Mouse (Mus musculus) heart, embryonic 14.5 days (tissue): ENCODE measurements around the gene Fen1. TPM values are rescaled to one million over a fixed set of nuclear protein-coding genes. Genes with fewer than 3 reads are reported as not detected.

Experiments
- ATAC-seq: fragments of 200-750 bp; cut with Nextera tagmentation; 2 replicates; pipeline ENCODE4 v1.8.0; 2017; ENCODE audit warnings: low read depth, moderate TSS enrichment; ENCODE audit not compliant: insufficient number of reproducible peaks, insufficient read depth, low FRiP score
- H3K27ac ChIP-seq, 2 experiments: fragments of 200-500 bp in 1 of 2; fragments of 300-500 bp in 1 of 2; sonication (generic) in 1 of 2; replicated peaks in 1 of 2; 2 replicates each; pipeline ENCODE4 v1.5.1; 2012 to 2014; ENCODE audit warnings: low read depth in 2 of 2, low read length in 2 of 2, control low read depth in 1 of 2, mild to moderate bottlenecking in 1 of 2, mixed read lengths in 1 of 2; ENCODE audit not compliant: control insufficient read depth in 1 of 2, insufficient read depth in 1 of 2
- H3K27me3 ChIP-seq: fragments of 300-500 bp; sonication (generic); 2 replicates; pipeline ENCODE4 v1.6.1; 2014; ENCODE audit warnings: mild to moderate bottlenecking, low read length, control low read depth; ENCODE audit not compliant: control insufficient read depth, insufficient read depth
- H3K36me3 ChIP-seq: fragments of 300-500 bp; sonication (generic); 2 replicates; pipeline ENCODE4 v1.6.1; 2014; ENCODE audit warnings: mild to moderate bottlenecking, control low read depth, low read length, mixed read lengths; ENCODE audit not compliant: control insufficient read depth, insufficient read depth
- H3K4me1 ChIP-seq, 2 experiments: fragments of 200-500 bp in 1 of 2; fragments of 300-500 bp in 1 of 2; sonication (generic) in 1 of 2; 2 replicates each; pipeline ENCODE4 v1.6.1; 2012 to 2014; ENCODE audit warnings: low read length in 2 of 2, control low read depth in 1 of 2, mixed read lengths in 1 of 2; ENCODE audit not compliant: control insufficient read depth in 2 of 2, insufficient read depth in 2 of 2
- H3K4me2 ChIP-seq: fragments of 300-500 bp; sonication (generic); 2 replicates; pipeline ENCODE4 v1.6.1; 2014; ENCODE audit warnings: mild to moderate bottlenecking, low read length
- H3K4me3 ChIP-seq, 2 experiments: fragments of 200-500 bp in 1 of 2; fragments of 300-500 bp in 1 of 2; sonication (generic) in 1 of 2; 2 replicates each; pipeline ENCODE4 v1.5.1; 2012 to 2014; ENCODE audit warnings: low read length in 2 of 2, mild to moderate bottlenecking in 2 of 2, control low read depth in 1 of 2, low read depth in 1 of 2, moderate library complexity in 1 of 2; ENCODE audit not compliant: control insufficient read depth in 1 of 2, insufficient read depth in 1 of 2
- H3K9ac ChIP-seq: fragments of 300-500 bp; sonication (generic); 2 replicates; pipeline ENCODE4 v1.6.1; 2014; ENCODE audit warnings: mild to moderate bottlenecking, low read length
- H3K9me3 ChIP-seq: fragments of 300-500 bp; sonication (generic); 2 replicates; pipeline ENCODE4 v1.6.1; 2016; ENCODE audit warnings: low read length, control low read depth; ENCODE audit not compliant: control insufficient read depth
- WGBS: fragments of 180-500 bp; shearing (Covaris S2); extraction: QIAGEN DNeasy Blood & Tissue Kit; methylation state at CpG from one replicate; pipeline ENCODE4 v1.1.7; 2014; 5-methylcytosine and 5-hydroxymethylcytosine counted together
- polyA plus RNA-seq: library from polyadenylated mRNA; unstranded; fragments of >200 nt; fragmentation: Nextera tagmentation; extraction: Ambion mirVana; gene quantifications from 2 replicates; pipeline ENCODE4 v1.2.1, GENCODE M21; 2014

The Fen1 gene
- polyA plus RNA-seq, 1 experiment from 2014 or later: 37.6 TPM

GRCm38 (mm10) chr19:10239419-10239818, 35.5 kb upstream of the Fen1 start:
- no peaks in the 10 kb centered on the region for H3K9me3 ChIP-seq
- H3K4me2 ChIP-seq: peak overlapping the region; percentile 82
- H3K27ac ChIP-seq: peak overlapping the region; percentile 30 to 40; a peak in 1 of 4 replicates
- H3K9ac ChIP-seq: peak overlapping the region; percentile 71; the same call in 1 of the 2 replicates
- ATAC-seq: no peak
- H3K27me3 ChIP-seq: peaks cover 14% of the 10 kb centered on the region; the same call in 1 of the 2 replicates
- WGBS: 39% methylated on average over 2 of the region's 2 CpGs
- H3K4me3 ChIP-seq: peak overlapping the region; percentile 51 to 67; a peak in 3 of 4 replicates
- peaks cover 0 to 5% of the 10 kb centered on the region in 2 experiments; a peak in 1 of 4 replicates for H3K4me1 ChIP-seq
- H3K36me3 ChIP-seq: no peaks in the 10 kb centered on the region

DNA sequence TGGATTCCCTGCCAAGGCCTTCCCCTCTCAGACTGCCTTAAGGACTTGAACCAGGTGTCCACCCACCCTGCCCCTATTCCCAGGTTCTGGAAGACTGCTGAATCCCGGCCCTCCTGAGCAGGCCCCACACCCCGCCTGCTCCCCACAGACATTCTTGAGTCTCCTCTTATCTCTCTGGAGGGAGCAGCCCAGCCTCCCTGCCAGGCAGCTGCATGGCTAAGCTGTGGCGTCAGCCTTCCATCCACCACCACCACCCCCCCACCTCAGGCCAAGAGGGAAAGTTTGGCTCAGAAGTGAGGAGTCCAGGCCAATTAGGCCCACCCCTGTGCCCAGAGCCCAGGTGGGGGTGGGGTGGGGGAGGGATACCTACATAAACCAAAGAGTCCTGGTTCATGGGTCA, 34.5 kb upstream of the Fen1 start:
- Histone ChIP-seq H3K9me3 (no peaks in the 10 kb centered on the region), H3K36me3 (no peaks in the 10 kb centered on the region), H3K27me3 (peaks cover 14% of the 10 kb centered on the region; the same call in 1 of the 2 replicates), H3K4me3 (no peak overlapping the region), H3K9ac (no peak overlapping the region), H3K4me2 (peak overlapping the region; percentile 82; the same call in 1 of the 2 replicates), H3K4me1 (peaks cover 0 to 5% of the 10 kb centered on the region in 2 experiments; a peak in 1 of 4 replicates), H3K27ac (peak overlapping the region in 1 of 2 experiments; percentile 61; a peak in 1 of 4 replicates)
- peak; percentile 33; the same call in 1 of the 2 replicates for ATAC-seq
- WGBS: 32% methylated on average over 3 of the region's 3 CpGs

GRCm38 (mm10) chr19:10235784-10236565, 32.0 kb upstream of the Fen1 start:
- H3K4me3 ChIP-seq: no peak overlapping the region
- no peak for ATAC-seq
- no peak overlapping the region for H3K4me2 ChIP-seq
- no peak overlapping the region for H3K27ac ChIP-seq
- no peaks in the 10 kb centered on the region for H3K9me3 ChIP-seq
- no peaks in the 10 kb centered on the region for H3K36me3 ChIP-seq
- peaks cover 0 to 5% of the 10 kb centered on the region in 2 experiments; a peak in 1 of 4 replicates for H3K4me1 ChIP-seq
- H3K27me3 ChIP-seq: peaks cover 19% of the 10 kb centered on the region; the same call in 1 of the 2 replicates
- H3K9ac ChIP-seq: no peak overlapping the region
- 66% methylated on average over 9 of the region's 9 CpGs for WGBS

DNA sequence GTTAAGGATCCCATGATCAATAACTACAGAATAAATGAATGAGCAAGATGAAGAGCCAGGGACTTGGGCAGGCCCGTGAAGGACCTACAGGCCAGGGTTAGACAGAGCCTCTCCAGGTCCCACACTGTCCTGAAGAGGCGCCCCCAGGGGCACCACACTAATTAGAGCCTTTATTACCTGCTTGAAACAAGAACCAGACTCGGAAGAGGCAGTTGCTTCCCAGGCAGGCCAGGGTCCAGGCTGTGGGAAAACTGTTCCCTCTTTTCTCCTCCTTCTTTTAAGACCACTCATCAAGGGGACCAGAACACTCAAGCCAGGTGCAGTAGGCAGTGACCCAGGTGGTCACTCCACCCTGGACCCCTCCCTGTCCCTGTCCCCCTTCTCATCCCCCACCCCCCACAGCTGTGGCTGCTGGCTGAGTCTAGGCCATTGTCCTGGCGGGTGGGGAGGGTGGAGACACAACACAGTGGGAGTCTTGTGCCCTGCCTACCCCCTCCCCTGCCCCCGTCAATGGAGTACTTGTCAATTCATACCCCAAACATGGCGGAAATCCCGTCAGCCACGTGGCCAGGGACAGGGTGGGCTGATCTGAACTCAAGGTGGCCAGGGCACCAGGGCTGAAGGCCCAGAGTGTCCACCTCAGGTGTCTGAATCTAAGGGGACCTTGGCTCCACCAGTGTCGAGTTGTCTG, 28.5 kb upstream of the Fen1 start:
- H3K9ac ChIP-seq: no peak overlapping the region
- no peaks in the 10 kb centered on the region for H3K9me3 ChIP-seq
- no peak overlapping the region for H3K4me3 ChIP-seq
- H3K4me2 ChIP-seq: no peak overlapping the region
- no peaks in the 10 kb centered on the region for H3K36me3 ChIP-seq
- peaks cover 0 to 6% of the 10 kb centered on the region in 2 experiments; a peak in 3 of 4 replicates for H3K4me1 ChIP-seq
- H3K27me3 ChIP-seq: peaks cover 6% of the 10 kb centered on the region; the same call in 1 of the 2 replicates
- WGBS: 47% methylated on average over 9 of the region's 9 CpGs
- no peak overlapping the region for H3K27ac ChIP-seq
- ATAC-seq: no peak

DNA sequence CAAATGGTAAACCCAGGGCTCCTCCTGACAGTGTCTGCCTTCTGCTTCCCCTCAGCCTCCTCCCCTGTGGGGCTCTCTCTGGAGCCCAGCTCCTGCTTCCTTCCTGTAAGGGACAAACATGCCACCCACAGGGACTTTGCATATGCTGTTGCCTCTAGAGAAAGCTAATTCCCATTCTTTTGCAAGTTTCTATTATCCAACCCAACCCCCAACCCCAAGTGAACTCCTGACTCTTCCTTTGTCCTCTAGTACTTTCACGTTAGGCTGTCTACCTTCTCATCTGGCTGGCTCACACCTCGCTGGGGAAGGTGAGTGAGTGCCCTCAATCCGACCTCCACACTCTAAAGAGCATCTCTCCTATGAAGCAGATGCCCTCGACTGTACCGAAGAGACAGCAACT, 27.9 kb upstream of the Fen1 start:
- WGBS: 35% methylated on average over 5 of the region's 5 CpGs
- no peaks in the 10 kb centered on the region for H3K9me3 ChIP-seq
- no peak overlapping the region for H3K4me2 ChIP-seq
- no peak overlapping the region for H3K9ac ChIP-seq
- no peaks in the 10 kb centered on the region for H3K36me3 ChIP-seq
- peaks cover 0 to 6% of the 10 kb centered on the region in 2 experiments; a peak in 3 of 4 replicates for H3K4me1 ChIP-seq
- no peak overlapping the region for H3K4me3 ChIP-seq
- H3K27ac ChIP-seq: no peak overlapping the region; a peak in 1 of 4 replicates
- peaks cover 6% of the 10 kb centered on the region; the same call in 1 of the 2 replicates for H3K27me3 ChIP-seq
- ATAC-seq: no peak

GRCm38 (mm10) chr19:10231016-10231415, 27.0 kb upstream of the Fen1 start:
- Histone ChIP-seq H3K9me3 (no peaks in the 10 kb centered on the region), H3K27me3 (peaks cover 6% of the 10 kb centered on the region; the same call in 1 of the 2 replicates), H3K27ac (no peak overlapping the region), H3K4me1 (peaks cover 0 to 7% of the 10 kb centered on the region in 2 experiments; a peak in 3 of 4 replicates), H3K4me2 (no peak overlapping the region), H3K9ac (no peak overlapping the region), H3K4me3 (no peak overlapping the region), H3K36me3 (no peaks in the 10 kb centered on the region)
- ATAC-seq: no peak
- 23% methylated on average over 7 of the region's 7 CpGs for WGBS

- Histone ChIP-seq H3K4me2 (peak overlapping the region; percentile 66; the same call in 1 of the 2 replicates), H3K9ac (no peak overlapping the region), H3K4me3 (no peak overlapping the region), H3K27ac (no peak overlapping the region), H3K36me3 (no peaks in the 10 kb centered on the region), H3K4me1 (peaks cover 12 to 16% of the 10 kb centered on the region in 2 experiments), H3K27me3 (no peaks in the 10 kb centered on the region; the same call in 1 of the 2 replicates), H3K9me3 (no peaks in the 10 kb centered on the region)
- no peak for ATAC-seq
- WGBS: 56% methylated on average over 4 of the region's 4 CpGs
Measured at GRCm38 (mm10) chr19:10225767-10226166, 21.8 kb upstream of the Fen1 start.
